9 mouse cellular contexts compared by ENCODE assay signal in the genomic region with DNA sequence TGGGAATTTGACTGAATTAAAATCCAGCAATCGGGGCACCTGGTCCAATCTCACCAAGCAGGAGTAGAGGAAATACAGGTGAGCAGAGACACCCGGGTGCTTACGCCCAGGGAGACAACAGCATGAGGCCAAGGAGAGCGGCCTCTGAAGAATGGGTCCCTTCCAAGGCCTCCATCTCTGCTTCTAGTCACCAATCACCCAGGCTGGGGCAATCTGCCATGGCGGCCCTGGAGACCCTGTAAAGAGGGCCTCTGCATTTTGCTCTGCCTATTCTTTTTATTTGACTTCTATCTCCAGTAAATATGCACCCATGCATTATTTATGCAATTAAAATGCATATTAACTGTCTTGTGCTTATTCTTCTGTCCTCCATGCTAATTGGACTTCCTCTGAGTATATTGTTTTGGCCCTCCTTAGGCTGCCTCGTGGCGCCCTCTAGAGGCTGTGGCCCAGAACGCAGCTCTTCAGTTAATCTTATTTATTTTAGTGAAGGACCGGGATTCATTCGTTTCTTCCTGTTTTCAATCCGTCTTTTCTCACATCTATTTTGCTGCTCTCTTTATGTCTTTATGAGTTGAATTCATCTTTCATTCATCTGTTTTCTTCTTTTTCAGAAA. TPM values are rescaled to one million over a fixed set of nuclear protein-coding genes. Genes with fewer than 3 reads are reported as not detected.
A peak's percentile ranks its signal among the peaks of the same experiment; 100 is the strongest.
DNase-seq lines count a peak whose midpoint lies in the region; ATAC-seq and TF ChIP-seq lines count a peak whose summit lies in the region.
"Had no signal": no experiment of that assay in that cellular context is flagged by ENCODE, and none has a peak within 500 bp of the region (broad histone marks: within the 10 kb centered on the region; RNA-seq: fewer than 3 reads in every experiment).

No protein-coding gene starts in this region.

- H3K9me3 ChIP-seq in heart, postnatal 0 days (replicated peaks; ENCODE audit: control insufficient read depth, low read length): no peaks in the 10 kb centered on the region
- no peaks in the 10 kb centered on the region for H3K9me3 ChIP-seq in heart, embryonic 10.5 days
- H3K9me3 ChIP-seq in forebrain, postnatal 0 days (ENCODE audit: low read length): no peaks in the 10 kb centered on the region
- no peaks in the 10 kb centered on the region for H3K9me3 ChIP-seq in midbrain, embryonic 10.5 days (replicated peaks)
- H3K9me3 ChIP-seq in stomach, postnatal 0 days (ENCODE audit: control insufficient read depth, low read length): no peaks in the 10 kb centered on the region
- H3K9me3 ChIP-seq: stomach, embryonic 15.5 days had no signal

- no peaks in the 10 kb centered on the region for H3K36me3 ChIP-seq in heart, postnatal 0 days (replicated peaks; ENCODE audit: control insufficient read depth, insufficient read depth, low read length)
- H3K36me3 ChIP-seq in heart, embryonic 10.5 days: no peaks in the 10 kb centered on the region
- no peaks in the 10 kb centered on the region for H3K36me3 ChIP-seq in forebrain, postnatal 0 days (ENCODE audit: insufficient read depth)
- no peaks in the 10 kb centered on the region for H3K36me3 ChIP-seq in midbrain, embryonic 10.5 days
- H3K36me3 ChIP-seq in stomach, postnatal 0 days (ENCODE audit: control insufficient read depth, insufficient read depth, low read length): no peaks in the 10 kb centered on the region
- H3K36me3 ChIP-seq: stomach, embryonic 15.5 days had no signal

- TF ChIP-seq CTCF in heart, postnatal 0 days (IDR thresholded peaks at IDR 0.05; ENCODE audit: low read depth): peak; percentile 93
- TF ChIP-seq CTCF in cerebellum, adult 2 months (IDR thresholded peaks at IDR 0.05; ENCODE audit: borderline replicate concordance, insufficient read depth, low read depth, low read length): peak; percentile 84
- peak; percentile 92 for TF ChIP-seq CTCF in forebrain, postnatal 0 days (IDR thresholded peaks at IDR 0.05; ENCODE audit: low read depth)
- peak; percentile 95 for TF ChIP-seq CTCF in stomach, postnatal 0 days (IDR thresholded peaks at IDR 0.05; ENCODE audit: low read depth)

- no peaks in the 10 kb centered on the region for H3K27me3 ChIP-seq in heart, postnatal 0 days (ENCODE audit: control insufficient read depth, insufficient read depth, low read length)
- no peaks in the 10 kb centered on the region; the same call in 1 of the 2 replicates for H3K27me3 ChIP-seq in heart, embryonic 10.5 days (ENCODE audit: insufficient read depth, poor library complexity, severe bottlenecking)
- no peaks in the 10 kb centered on the region for H3K27me3 ChIP-seq in cerebellum, adult 2 months (ENCODE audit: control insufficient read depth, insufficient read depth, low read length)
- no peaks in the 10 kb centered on the region for H3K27me3 ChIP-seq in forebrain, postnatal 0 days (ENCODE audit: insufficient read depth, low read length)
- H3K27me3 ChIP-seq in midbrain, embryonic 10.5 days (ENCODE audit: low read depth, poor library complexity, severe bottlenecking): no peaks in the 10 kb centered on the region
- no peaks in the 10 kb centered on the region for H3K27me3 ChIP-seq in stomach, postnatal 0 days (ENCODE audit: control insufficient read depth, insufficient read depth, low read length)
- H3K27me3 ChIP-seq: stomach, embryonic 15.5 days had no signal

- H3K4me2 ChIP-seq in heart, postnatal 0 days (ENCODE audit: low read depth, low read length): no peak overlapping the region
- no peak overlapping the region for H3K4me2 ChIP-seq in forebrain, postnatal 0 days (ENCODE audit: low read depth)
- no peak overlapping the region for H3K4me2 ChIP-seq in stomach, postnatal 0 days (replicated peaks; ENCODE audit: low read depth)
- H3K4me2 ChIP-seq: stomach, embryonic 15.5 days had no signal

- no peak overlapping the region for H3K9ac ChIP-seq in heart, postnatal 0 days (replicated peaks; ENCODE audit: low read depth, low read length)
- no peak overlapping the region for H3K9ac ChIP-seq in forebrain, postnatal 0 days
- H3K9ac ChIP-seq in stomach, postnatal 0 days (ENCODE audit: low read length): no peak overlapping the region
- H3K9ac ChIP-seq: stomach, embryonic 15.5 days had no signal

- no peak for ATAC-seq in heart, postnatal 0 days (ENCODE audit: insufficient read depth, low read depth)
- ATAC-seq in CD4-positive, CD25-positive, alpha-beta regulatory T cell, adult 4 months: peak; percentile 79
- ATAC-seq in forebrain, postnatal 0 days: peak; percentile 63; the same call in 1 of the 2 replicates
- ATAC-seq in stomach, postnatal 0 days (ENCODE audit: low FRiP score, low TSS enrichment): no peak

- DNase-seq in heart, postnatal 0 days (ENCODE audit: low spot score): peak; percentile 47
- DNase-seq in heart, embryonic 10.5 days (ENCODE audit: low spot score): no peak
- DNase-seq in cerebellum, adult 2 months: peak; percentile 33 to 53
- DNase-seq in forebrain, postnatal 0 days: peak; percentile 83
- DNase-seq in layer of hippocampus, postnatal 14 days (ENCODE audit: low spot score in 2 of 2): peak; percentile 51 to 70
- DNase-seq in midbrain, embryonic 10.5 days (ENCODE audit: low spot score): peak; percentile 56
- DNase-seq in stomach, postnatal 0 days (ENCODE audit: low spot score): peak; percentile 74

- 35% methylated on average over 11 of the region's 11 CpGs for WGBS in heart, postnatal 0 days
- 38% methylated on average over 11 of the region's 11 CpGs for WGBS in heart, embryonic 10.5 days
- 25% methylated on average over 11 of the region's 11 CpGs for WGBS in cerebellum, adult 2 months
- WGBS in forebrain, postnatal 0 days: 32% methylated on average over 11 of the region's 11 CpGs
- WGBS in midbrain, embryonic 10.5 days: 37% methylated on average over 11 of the region's 11 CpGs
- WGBS in stomach, postnatal 0 days: 40% methylated on average over 11 of the region's 11 CpGs

- no peaks in the 10 kb centered on the region for H3K4me1 ChIP-seq in heart, postnatal 0 days (ENCODE audit: control insufficient read depth, insufficient read depth)
- 0 out of 2 replicates have a peak, but pooled peaks cover 9% of the 10 kb centered on the region for H3K4me1 ChIP-seq in heart, embryonic 10.5 days
- no peaks in the 10 kb centered on the region for H3K4me1 ChIP-seq in cerebellum, adult 2 months (ENCODE audit: control insufficient read depth, insufficient read depth, low read length)
- H3K4me1 ChIP-seq in forebrain, postnatal 0 days (ENCODE audit: insufficient read depth): no peaks in the 10 kb centered on the region
- H3K4me1 ChIP-seq in midbrain, embryonic 10.5 days: peaks cover 15% of the 10 kb centered on the region
- no peaks in the 10 kb centered on the region for H3K4me1 ChIP-seq in stomach, postnatal 0 days (replicated peaks; ENCODE audit: control insufficient read depth, insufficient read depth)
- H3K4me1 ChIP-seq: stomach, embryonic 15.5 days had no signal

- TF ChIP-seq POLR2A in cerebellum, adult 2 months (IDR thresholded peaks at IDR 0.05; ENCODE audit: borderline replicate concordance, insufficient read depth, low read length): no peak

- H3K4me3 ChIP-seq in heart, postnatal 0 days (ENCODE audit: low read depth, low read length): no peak overlapping the region
- no peak overlapping the region for H3K4me3 ChIP-seq in heart, embryonic 10.5 days
- no peak overlapping the region for H3K4me3 ChIP-seq in cerebellum, adult 2 months (replicated peaks; ENCODE audit: insufficient read depth, low read depth, low read length)
- H3K4me3 ChIP-seq in forebrain, postnatal 0 days (ENCODE audit: low read depth, low read length): no peak overlapping the region
- H3K4me3 ChIP-seq in midbrain, embryonic 10.5 days: no peak overlapping the region
- no peak overlapping the region for H3K4me3 ChIP-seq in stomach, postnatal 0 days (ENCODE audit: low read depth, low read length)
- H3K4me3 ChIP-seq: stomach, embryonic 15.5 days had no signal

- no peak overlapping the region for H3K27ac ChIP-seq in heart, postnatal 0 days (ENCODE audit: low read depth)
- no peak overlapping the region for H3K27ac ChIP-seq in heart, embryonic 10.5 days
- no peak overlapping the region for H3K27ac ChIP-seq in cerebellum, adult 2 months (ENCODE audit: insufficient read depth, low read length)
- H3K27ac ChIP-seq in forebrain, postnatal 0 days (ENCODE audit: low read depth, low read length): no peak overlapping the region
- no peak overlapping the region for H3K27ac ChIP-seq in midbrain, embryonic 10.5 days (replicated peaks)
- no peak overlapping the region for H3K27ac ChIP-seq in stomach, postnatal 0 days (replicated peaks)
- H3K27ac ChIP-seq: stomach, embryonic 15.5 days had no signal

- no peak for TF ChIP-seq EP300 in heart, postnatal 0 days (IDR thresholded peaks at IDR 0.05; ENCODE audit: low read depth)
- no peak for TF ChIP-seq EP300 in stomach, postnatal 0 days (optimal IDR thresholded peaks at IDR 0.05)

RNA-seq across cellular contexts. Expression of gene Lbp, which starts 33.8 kb away (rescaled TPM):
- total RNA-seq in heart, postnatal 0 days (2014; rRNA removed; ENCODE audit: low replicate concordance): 14.0 and 22.4 TPM in 2 replicates
- 12.8 and 15.6 TPM in 2 replicates for polyA plus RNA-seq in heart, postnatal 0 days (2015; fragmentation: Nextera tagmentation; extraction: Ambion mirVana)
- polyA plus RNA-seq in heart, embryonic 10.5 days (2016; fragmentation: Nextera tagmentation; extraction: Ambion mirVana): 5.4 and 5.5 TPM in 2 replicates
- polyA plus RNA-seq in CD4-positive, CD25-positive, alpha-beta regulatory T cell, adult 4 months (2017; shearing (Covaris generic)): 1 to 10 TPM in 1 of 2 experiments, not detected in 1; 1.3 TPM
- 2.8 and 9.2 TPM in 2 replicates for polyA plus RNA-seq in cerebellum, adult 2 months (2012; rRNA removed)
- 4.7 and 5.3 TPM in 2 replicates for total RNA-seq in forebrain, postnatal 0 days (2014; rRNA removed)
- 5.7 and 8.0 TPM in 2 replicates for polyA plus RNA-seq in forebrain, postnatal 0 days (2015; fragmentation: Nextera tagmentation; extraction: Ambion mirVana)
- 1 to 10 TPM; 2.3 to 8.0 TPM for total RNA-seq in layer of hippocampus, postnatal 14 days (2021)
- polyA plus RNA-seq in midbrain, embryonic 10.5 days (2016; fragmentation: Nextera tagmentation; extraction: Ambion mirVana): 1.6 and 2.0 TPM in 2 replicates
- polyA plus RNA-seq in stomach, postnatal 0 days (2015; fragmentation: Nextera tagmentation; extraction: Ambion mirVana): 3.1 and 3.4 TPM in 2 replicates

RNA-seq across cellular contexts. Expression of gene Snhg11, which starts 35.4 kb away (rescaled TPM):
- total RNA-seq in heart, postnatal 0 days (2014; rRNA removed; ENCODE audit: low replicate concordance): 0.58 and 0.76 TPM in 2 replicates
- 0.18 and 0.71 TPM in 2 replicates for polyA plus RNA-seq in heart, postnatal 0 days (2015; fragmentation: Nextera tagmentation; extraction: Ambion mirVana)
- 1.7 and 6.7 TPM in 2 replicates for polyA plus RNA-seq in heart, embryonic 10.5 days (2016; fragmentation: Nextera tagmentation; extraction: Ambion mirVana)
- under 1 TPM in 1 of 2 experiments, not detected in 1; 0.09 TPM for polyA plus RNA-seq in CD4-positive, CD25-positive, alpha-beta regulatory T cell, adult 4 months (2017; shearing (Covaris generic))
- 1,048 and 1,100 TPM in 2 replicates for polyA plus RNA-seq in cerebellum, adult 2 months (2012; rRNA removed)
- total RNA-seq in forebrain, postnatal 0 days (2014; rRNA removed): 68.4 and 142 TPM in 2 replicates
- polyA plus RNA-seq in forebrain, postnatal 0 days (2015; fragmentation: Nextera tagmentation; extraction: Ambion mirVana): 39.8 and 179 TPM in 2 replicates
- total RNA-seq in layer of hippocampus, postnatal 14 days (2021): 100 to 1,000 TPM; 427 to 584 TPM
- polyA plus RNA-seq in midbrain, embryonic 10.5 days (2016; fragmentation: Nextera tagmentation; extraction: Ambion mirVana): 36.4 and 55.1 TPM in 2 replicates
- 3.3 and 3.7 TPM in 2 replicates for polyA plus RNA-seq in stomach, postnatal 0 days (2015; fragmentation: Nextera tagmentation; extraction: Ambion mirVana)

Comparison
In these comparisons a context has a peak if more than half of its experiments do, and no peak if none do; other contexts are left out.
1. ATAC-seq: peak in CD4-positive, CD25-positive, alpha-beta regulatory T cell, adult 4 months (single experiment) and forebrain, postnatal 0 days (single experiment); none in heart, postnatal 0 days (single experiment) and stomach, postnatal 0 days (single experiment).
2. Peak in every context shown above with its lines, with median percentiles within 50 percentile points of each other: CTCF ChIP-seq.